Mouse (Mus musculus): Measurements from ENCODE around the gene Lce3e. TPM values are rescaled to one million over a fixed set of nuclear protein-coding genes. Genes with fewer than 3 reads are reported as not detected.
A peak's percentile ranks its signal among the peaks of the same experiment; 100 is the strongest.

The Lce3e gene
- polyA plus RNA-seq, 1 experiment from 2014 or later = not detected

GRCm38 (mm10) chr3:93015460-93016104 lies 48.7 kb downstream of the Lce3e start, which contains the start of gene Crct1:
Crct1 (minus strand) TSS chr3:93015687.
- H3K9ac ChIP-seq = peak within 1 kb of the TSS; percentile 69
- peak within 1 kb of the TSS; percentile 88 for H3K4me2 ChIP-seq
- H3K27ac ChIP-seq (replicated peaks) = no peak within 1 kb of the TSS; the same call in 1 of the 2 replicates
- no peaks in the 10 kb centered on the region for H3K36me3 ChIP-seq
- H3K4me1 ChIP-seq (replicated peaks) = peaks cover 8% of the 10 kb centered on the region; the same call in 1 of the 2 replicates
- no peaks in the 10 kb centered on the region for H3K9me3 ChIP-seq
- no peak for ATAC-seq (ENCODE audit: low read depth)
- WGBS = 35% methylated on average over 4 of the region's 4 CpGs
- H3K27me3 ChIP-seq = no peaks in the 10 kb centered on the region
- H3K4me3 ChIP-seq = peak within 1 kb of the TSS; percentile 50

Other genes starting within 250 kb of the Lce3e start
- not detected in 2 replicates for gene Lce1f, start 246.7 kb upstream of the Lce3e start, polyA plus RNA-seq (2015; fragmentation: Nextera tagmentation; extraction: Ambion mirVana)
- not detected in 2 replicates for gene Gm38119, start 228.0 kb upstream of the Lce3e start, polyA plus RNA-seq (2015; fragmentation: Nextera tagmentation; extraction: Ambion mirVana)
- gene Lce1g, start 214.7 kb upstream of the Lce3e start, polyA plus RNA-seq (2015; fragmentation: Nextera tagmentation; extraction: Ambion mirVana) = not detected in 2 replicates
- not detected in 2 replicates for gene Lce1h, start 202.0 kb upstream of the Lce3e start, polyA plus RNA-seq (2015; fragmentation: Nextera tagmentation; extraction: Ambion mirVana)
- gene Lce1i, start 188.2 kb upstream of the Lce3e start, polyA plus RNA-seq (2015; fragmentation: Nextera tagmentation; extraction: Ambion mirVana) = not detected in 2 replicates
- not detected in 2 replicates for gene Lce1j, start 176.5 kb upstream of the Lce3e start, polyA plus RNA-seq (2015; fragmentation: Nextera tagmentation; extraction: Ambion mirVana)
- not detected in 2 replicates for gene Lce1k, start 159.2 kb upstream of the Lce3e start, polyA plus RNA-seq (2015; fragmentation: Nextera tagmentation; extraction: Ambion mirVana)
- gene Kprp, start 139.8 kb upstream of the Lce3e start, polyA plus RNA-seq (2015; fragmentation: Nextera tagmentation; extraction: Ambion mirVana) = not detected in 2 replicates
- gene Lce1l, start 115.8 kb upstream of the Lce3e start, polyA plus RNA-seq (2015; fragmentation: Nextera tagmentation; extraction: Ambion mirVana) = not detected in 2 replicates
- not detected in 2 replicates for gene 2310050C09Rik, start 96.8 kb upstream of the Lce3e start, polyA plus RNA-seq (2015; fragmentation: Nextera tagmentation; extraction: Ambion mirVana)
- not detected in 2 replicates for gene Lce3a, start 40.8 kb upstream of the Lce3e start, polyA plus RNA-seq (2015; fragmentation: Nextera tagmentation; extraction: Ambion mirVana)
- gene Lce3b, start 34.1 kb upstream of the Lce3e start, polyA plus RNA-seq (2015; fragmentation: Nextera tagmentation; extraction: Ambion mirVana) = not detected in 2 replicates
- not detected in 2 replicates for gene Lce3c, start 22.6 kb upstream of the Lce3e start, polyA plus RNA-seq (2015; fragmentation: Nextera tagmentation; extraction: Ambion mirVana)
- gene Lce3d, start 9.7 kb upstream of the Lce3e start, polyA plus RNA-seq (2015; fragmentation: Nextera tagmentation; extraction: Ambion mirVana) = not detected in 2 replicates
- gene Lce3f, start 25.2 kb downstream of the Lce3e start, polyA plus RNA-seq (2015; fragmentation: Nextera tagmentation; extraction: Ambion mirVana) = 0.46 TPM in 1 of 2 replicates, not detected in the other
- 0.59 TPM in 1 of 2 replicates, not detected in the other for gene Crct1, start 48.6 kb downstream of the Lce3e start, polyA plus RNA-seq (2015; fragmentation: Nextera tagmentation; extraction: Ambion mirVana)
- not detected in 2 replicates for gene Lce1m, start 52.0 kb downstream of the Lce3e start, polyA plus RNA-seq (2015; fragmentation: Nextera tagmentation; extraction: Ambion mirVana)
- not detected in 2 replicates for gene Gm4858, start 101.8 kb downstream of the Lce3e start, polyA plus RNA-seq (2015; fragmentation: Nextera tagmentation; extraction: Ambion mirVana)
- gene Crnn, start 177.7 kb downstream of the Lce3e start, polyA plus RNA-seq (2015; fragmentation: Nextera tagmentation; extraction: Ambion mirVana) = not detected in 2 replicates
- gene Flg2, start 230.2 kb downstream of the Lce3e start, polyA plus RNA-seq (2015; fragmentation: Nextera tagmentation; extraction: Ambion mirVana) = not detected in 2 replicates